Mouse (Mus musculus) MEL (cell line): ENCODE measurements around the gene Limk2. TPM values are rescaled to one million over a fixed set of nuclear protein-coding genes. Genes with fewer than 3 reads are reported as not detected.

Source experiments
- DNase-seq: peaks from one replicate; pipeline ENCODE4 v3.0.0; 2011; ENCODE audit warnings: low read depth, low spot score
- H3K27ac ChIP-seq: 2 replicates; pipeline ENCODE4 v1.5.1; 2012; ENCODE audit warnings: low read depth, mild to moderate bottlenecking, control low read depth, low read length, moderate library complexity; ENCODE audit not compliant: control insufficient read depth
- H3K27me3 ChIP-seq, 2 experiments: fragments of 150-350 bp in 1 of 2; sonication (generic) in 1 of 2; 2 replicates each; pipeline ENCODE4 v1.6.1; 2012; ENCODE audit warnings: low read length in 2 of 2, mild to moderate bottlenecking in 2 of 2, improper control_type of control experiment in 1 of 2, moderate library complexity in 1 of 2; ENCODE audit not compliant: insufficient read depth in 2 of 2, control insufficient read depth in 1 of 2
- H3K36me3 ChIP-seq, 2 experiments: 2 replicates each; pipeline ENCODE4 v1.6.1; 2012 to 2014; ENCODE audit warnings: low read length in 2 of 2, improper control_type of control experiment in 1 of 2, inconsistent platforms in 1 of 2, mild to moderate bottlenecking in 1 of 2; ENCODE audit not compliant: insufficient read depth in 2 of 2, control insufficient read depth in 1 of 2
- H3K4me1 ChIP-seq, 2 experiments: fragments of 150-350 bp in 1 of 2; sonication (generic) in 1 of 2; 2 replicates each; pipeline ENCODE4 v1.6.1; 2012; ENCODE audit warnings: low read length in 2 of 2, improper control_type of control experiment in 1 of 2, mild to moderate bottlenecking in 1 of 2; ENCODE audit not compliant: insufficient read depth in 2 of 2, control insufficient read depth in 1 of 2
- H3K4me3 ChIP-seq, 2 experiments: fragments of 150-350 bp in 1 of 2; sonication (generic) in 1 of 2; 2 replicates each; pipeline ENCODE4 v1.5.1; 2012; ENCODE audit warnings: low read depth in 2 of 2, low read length in 2 of 2, mild to moderate bottlenecking in 2 of 2, moderate library complexity in 2 of 2, control low read depth in 1 of 2, improper control_type of control experiment in 1 of 2; ENCODE audit not compliant: control insufficient read depth in 1 of 2, insufficient read depth in 1 of 2
- H3K79me2 ChIP-seq: 2 replicates; pipeline ENCODE4 v1.6.1; 2012; ENCODE audit warnings: mild to moderate bottlenecking, low read length, moderate library complexity; ENCODE audit not compliant: control insufficient read depth, poor library complexity, insufficient read depth
- H3K9ac ChIP-seq: 2 replicates; pipeline ENCODE4 v1.6.1; 2012; ENCODE audit warnings: low read depth, mild to moderate bottlenecking, control low read depth, low read length, moderate library complexity; ENCODE audit not compliant: control insufficient read depth, poor library complexity, severe bottlenecking
- H3K9me3 ChIP-seq: fragments of 150-350 bp; sonication (generic); replicated peaks from 2 replicates; pipeline ENCODE4 v1.6.1; 2012; ENCODE audit warnings: mild to moderate bottlenecking, low read length, improper control_type of control experiment, moderate library complexity; ENCODE audit not compliant: insufficient read depth
- CHD1 ChIP-seq: IDR thresholded peaks from 2 replicates; pipeline ENCODE4 v1.6.1; 2012; ENCODE audit warnings: low read depth, mild to moderate bottlenecking, inconsistent platforms, low read length, improper control_type of control experiment
- CHD2 ChIP-seq: IDR thresholded peaks from 2 replicates; pipeline ENCODE4 v1.6.1; 2011; ENCODE audit warnings: low read length, improper control_type of control experiment
- CTCF ChIP-seq, 3 experiments: IDR thresholded peaks in 2 of 3; conservative IDR thresholded peaks in 1 of 3; 2 replicates each; pipeline ENCODE4 v1.5.1; 2011 to 2012; ENCODE audit warnings: low read length in 3 of 3, low read depth in 2 of 3, mild to moderate bottlenecking in 2 of 3, improper control_type of control experiment in 1 of 3, inconsistent platforms in 1 of 3, mixed read lengths in 1 of 3, moderate library complexity in 1 of 3; ENCODE audit not compliant: control insufficient read depth in 1 of 3, insufficient read depth in 1 of 3, poor library complexity in 1 of 3, severe bottlenecking in 1 of 3
- ETS1 ChIP-seq: IDR thresholded peaks from 2 replicates; pipeline ENCODE4 v1.6.1; 2012; ENCODE audit warnings: low read depth, mild to moderate bottlenecking, inconsistent platforms, low read length, improper control_type of control experiment, moderate library complexity
- GATA1 ChIP-seq: IDR thresholded peaks from 2 replicates; pipeline ENCODE4 v1.6.1; 2011; ENCODE audit warnings: low read depth, low read length, improper control_type of control experiment
- HCFC1 ChIP-seq: IDR thresholded peaks from 2 replicates; pipeline ENCODE4 v1.6.1; 2012; ENCODE audit warnings: low read depth, mild to moderate bottlenecking, inconsistent platforms, low read length, improper control_type of control experiment, moderate library complexity
- JUND ChIP-seq: IDR thresholded peaks from 2 replicates; pipeline ENCODE4 v1.6.1; 2011; ENCODE audit warnings: low read depth, mild to moderate bottlenecking, improper control_type of control experiment, low read length
- KAT2A ChIP-seq: conservative IDR thresholded peaks from 2 replicates; pipeline ENCODE4 v1.6.1; 2012; ENCODE audit warnings: low read depth, low read length, improper control_type of control experiment, inconsistent platforms
- MAFK ChIP-seq: IDR thresholded peaks from 2 replicates; pipeline ENCODE4 v1.6.1; 2011; ENCODE audit warnings: low read depth, mild to moderate bottlenecking, low read length, improper control_type of control experiment, borderline replicate concordance
- MYC ChIP-seq: IDR thresholded peaks from 2 replicates; pipeline ENCODE4 v1.6.1; 2011; ENCODE audit warnings: low read depth, mild to moderate bottlenecking, low read length, improper control_type of control experiment, moderate library complexity
- NELFE ChIP-seq: IDR thresholded peaks from 2 replicates; pipeline ENCODE4 v1.6.1; 2011; ENCODE audit warnings: low read depth, low read length, improper control_type of control experiment
- NRF1 ChIP-seq: IDR thresholded peaks from 2 replicates; pipeline ENCODE4 v1.6.1; 2014; ENCODE audit warnings: low read depth, mild to moderate bottlenecking, inconsistent platforms, low read length, improper control_type of control experiment, moderate library complexity; ENCODE audit not compliant: poor library complexity, insufficient read depth, severe bottlenecking
- POLR2AphosphoS2 ChIP-seq: IDR thresholded peaks from 2 replicates; pipeline ENCODE4 v1.6.1; 2011; ENCODE audit warnings: low read length, improper control_type of control experiment
- POLR2AphosphoS5 ChIP-seq: IDR thresholded peaks from 2 replicates; pipeline ENCODE4 v1.6.1; 2012; ENCODE audit warnings: low read depth, borderline replicate concordance, mild to moderate bottlenecking, inconsistent platforms, low read length, moderate library complexity, mixed read lengths
- RAD21 ChIP-seq: IDR thresholded peaks from 2 replicates; pipeline ENCODE4 v1.6.1; 2011; ENCODE audit warnings: mild to moderate bottlenecking, low read depth, low read length, improper control_type of control experiment
- RCOR1 ChIP-seq: IDR thresholded peaks from 2 replicates; pipeline ENCODE4 v1.6.1; 2012; ENCODE audit warnings: low read depth, mild to moderate bottlenecking, inconsistent platforms, low read length, improper control_type of control experiment
- SMC3 ChIP-seq: IDR thresholded peaks from 2 replicates; pipeline ENCODE4 v1.6.1; 2011; ENCODE audit warnings: low read depth, low read length, improper control_type of control experiment
- TBP ChIP-seq: IDR thresholded peaks from 2 replicates; pipeline ENCODE4 v1.8.0; 2011; ENCODE audit warnings: low read depth, low read length, improper control_type of control experiment
- TCF12 ChIP-seq: IDR thresholded peaks from 2 replicates; pipeline ENCODE4 v1.6.1; 2014; ENCODE audit warnings: low read depth, mild to moderate bottlenecking, inconsistent platforms, low read length, improper control_type of control experiment, moderate library complexity
- UBTF ChIP-seq: IDR thresholded peaks from 2 replicates; pipeline ENCODE4 v1.6.1; 2012; ENCODE audit warnings: low read depth, mild to moderate bottlenecking, inconsistent platforms, low read length, improper control_type of control experiment, moderate library complexity, borderline replicate concordance; ENCODE audit not compliant: insufficient read depth
- USF1 ChIP-seq: IDR thresholded peaks from 2 replicates; pipeline ENCODE4 v1.6.1; 2014; ENCODE audit warnings: low read depth, mild to moderate bottlenecking, inconsistent platforms, low read length, improper control_type of control experiment, moderate library complexity
- USF2 ChIP-seq, 2 experiments: IDR thresholded peaks; 2 replicates each; pipeline ENCODE4 v1.6.1; 2011 to 2012; ENCODE audit warnings: improper control_type of control experiment in 2 of 2, low read length in 2 of 2, borderline replicate concordance in 1 of 2, inconsistent platforms in 1 of 2, low read depth in 1 of 2, mild to moderate bottlenecking in 1 of 2; ENCODE audit not compliant: insufficient read depth in 1 of 2
- polyA plus RNA-seq, 2 experiments: library from polyadenylated mRNA; stranded (reverse) in 1 of 2; unstranded in 1 of 2; fragments of >175 nt in 1 of 2; fragments of >200 nt in 1 of 2; gene quantifications; 2 replicates each; pipeline versions ENCODE4 v1.2.1 to v1.2.4; 2012; ENCODE audit warnings: low replicate concordance in 2 of 2, low read depth in 1 of 2; ENCODE audit not compliant: insufficient read length in 2 of 2, insufficient read depth in 1 of 2, missing spikeins in 1 of 2
- total RNA-seq: library from RNA; depleted of rRNA; stranded (reverse); fragments of 300-350 nt; gene quantifications from 2 replicates; pipeline ENCODE4 v1.2.3, GENCODE M21; 2012

Gene Limk2
- total and polyA plus RNA-seq, 3 experiments, result 19.6 to 29.1 TPM; not detected in 1

- Histone ChIP-seq H3K9ac (no peak overlapping the region), H3K4me3 (no peak overlapping the region), H3K27ac (no peak overlapping the region), H3K9me3 (no peaks in the 10 kb centered on the region), H3K4me1 (no peaks in the 10 kb centered on the region), H3K79me2 (no peaks in the 10 kb centered on the region), H3K27me3 (no peaks in the 10 kb centered on the region), H3K36me3 (no peaks in the 10 kb centered on the region)
- no peak for TF ChIP-seq CHD2
- no peak for TF ChIP-seq GATA1
- TF ChIP-seq ETS1, result no peak
- no peak for TF ChIP-seq MAFK
- no peak for TF ChIP-seq SMC3
- no peak for TF ChIP-seq POLR2AphosphoS5
- DNase-seq, result no peak
Measured at GRCm38 (mm10) chr11:3371599-3372295, 37.2 kb downstream of the Limk2 start.

GRCm38 (mm10) chr11:3370928-3371598, 37.9 kb downstream of the Limk2 start:
- TF ChIP-seq NELFE (no peak), CHD2 (no peak), POLR2AphosphoS5 (no peak), USF1 (no peak), USF2 (IDR thresholded peaks at IDR 0.05; ENCODE audit: borderline replicate concordance in 1 of 2, insufficient read depth in 1 of 2, low read depth in 1 of 2, low read length in 2 of 2) (no peak), MYC (no peak), CHD1 (no peak), GATA1 (no peak), KAT2A (no peak), CTCF (IDR thresholded peaks at IDR 0.05 in 2 of 3, conservative IDR thresholded peaks at IDR 0.05 in 1 of 3; ENCODE audit: control insufficient read depth in 1 of 3, insufficient read depth in 1 of 3, low read depth in 2 of 3, low read length in 3 of 3, poor library complexity in 1 of 3, severe bottlenecking in 1 of 3) (no peak), JUND (no peak), RCOR1 (no peak), TCF12 (no peak), UBTF (no peak), HCFC1 (no peak), RAD21 (no peak), POLR2AphosphoS2 (no peak), TBP (no peak), NRF1 (no peak)
- Histone ChIP-seq H3K27ac (no peak overlapping the region), H3K4me3 (no peak overlapping the region), H3K9ac (no peak overlapping the region), H3K27me3 (no peaks in the 10 kb centered on the region), H3K79me2 (no peaks in the 10 kb centered on the region), H3K9me3 (no peaks in the 10 kb centered on the region), H3K36me3 (no peaks in the 10 kb centered on the region), H3K4me1 (no peaks in the 10 kb centered on the region)
- no peak for DNase-seq
